In the genomic region with DNA sequence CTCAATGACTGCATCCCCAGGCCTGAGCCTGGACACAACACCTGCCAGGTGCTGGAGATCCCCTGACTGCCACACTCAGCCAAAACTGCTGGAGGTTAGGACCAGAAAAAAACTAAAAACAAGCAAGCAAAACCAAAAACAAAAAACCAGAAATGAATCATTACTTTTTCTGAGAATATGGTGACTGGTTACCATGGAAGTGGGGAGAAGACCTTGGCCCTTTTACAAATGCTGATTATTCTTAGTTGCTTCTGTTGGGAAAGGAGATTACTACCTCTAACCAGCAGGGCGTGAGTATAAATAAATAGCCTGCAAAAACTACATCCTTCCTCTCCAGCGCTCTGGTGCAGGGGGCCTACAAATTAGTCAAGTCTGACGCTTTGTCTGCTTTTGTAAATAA, we compare ENCODE assay signal across 20 mouse cellular contexts.
A peak's percentile ranks its signal among the peaks of the same experiment; 100 is the strongest.
DNase-seq lines count a peak whose midpoint lies in the region; ATAC-seq and TF ChIP-seq lines count a peak whose summit lies in the region.
"Had no signal": no experiment of that assay in that cellular context is flagged by ENCODE, and none has a peak within 500 bp of the region (broad histone marks: within the 10 kb centered on the region; RNA-seq: fewer than 3 reads in every experiment).

No protein-coding gene starts in this region.

- TF ChIP-seq CTCF in kidney, adult 2 months (conservative IDR thresholded peaks at IDR 0.05; ENCODE audit: insufficient read depth, insufficient read length, low read depth, low read length), result no peak

- H3K4me2 ChIP-seq in kidney, embryonic 16.5 days (replicated peaks; ENCODE audit: low read depth, low read length), result no peak overlapping the region
- no peak overlapping the region for H3K4me2 ChIP-seq in midbrain, embryonic 11.5 days
- H3K4me2 ChIP-seq in midbrain, embryonic 15.5 days, result no peak overlapping the region
- H3K4me2 ChIP-seq: embryonic facial prominence, embryonic 13.5 days; embryonic facial prominence, embryonic 15.5 days; forebrain, embryonic 12.5 days had no signal

- DNase-seq in kidney, adult 2 months, result peak; percentile 23
- DNase-seq in midbrain, embryonic 11.5 days (ENCODE audit: low spot score, missing footprints), result peak; percentile 54
- DNase-seq: adrenal gland, adult 8-10 months; adrenal gland, postnatal 14 days; cerebellum, adult 11 months; cerebellum, adult 18-20 months; cerebellum, adult 8-10 months; cerebellum, adult 9-11 months; cerebellum, postnatal 14 days; cerebellum, postnatal 36 days; embryo, embryonic 11 days had no signal

- 72% methylated on average over 3 of the region's 3 CpGs for WGBS in kidney, adult 2 months
- WGBS in kidney, embryonic 16.5 days, result 65% methylated on average over 3 of the region's 3 CpGs
- WGBS in midbrain, embryonic 11.5 days, result 70% methylated on average over 3 of the region's 3 CpGs
- 69% methylated on average over 3 of the region's 3 CpGs for WGBS in midbrain, embryonic 15.5 days

- TF ChIP-seq POLR2A in kidney, adult 2 months (IDR thresholded peaks at IDR 0.05; ENCODE audit: low read depth, low read length), result no peak

- H3K4me3 ChIP-seq in kidney, adult 2 months (ENCODE audit: insufficient read depth, low read depth, low read length), result no peak overlapping the region
- no peak overlapping the region for H3K4me3 ChIP-seq in kidney, embryonic 16.5 days (ENCODE audit: low read length)
- no peak overlapping the region for H3K4me3 ChIP-seq in midbrain, embryonic 11.5 days (ENCODE audit: low read depth, low read length)
- H3K4me3 ChIP-seq in midbrain, embryonic 15.5 days, result no peak overlapping the region
- H3K4me3 ChIP-seq: embryonic facial prominence, embryonic 13.5 days; embryonic facial prominence, embryonic 15.5 days; erythroblast, embryonic 14.5 days; forebrain, embryonic 10.5 days; forebrain, embryonic 12.5 days had no signal

- no peaks in the 10 kb centered on the region for H3K9me3 ChIP-seq in kidney, embryonic 16.5 days (ENCODE audit: low read length)
- no peaks in the 10 kb centered on the region for H3K9me3 ChIP-seq in midbrain, embryonic 11.5 days (ENCODE audit: control insufficient read depth, low read length)
- H3K9me3 ChIP-seq in midbrain, embryonic 15.5 days, result no peaks in the 10 kb centered on the region
- H3K9me3 ChIP-seq: embryonic facial prominence, embryonic 13.5 days; embryonic facial prominence, embryonic 15.5 days; forebrain, embryonic 10.5 days; forebrain, embryonic 12.5 days had no signal

- H3K36me3 ChIP-seq in kidney, adult 2 months (ENCODE audit: control insufficient read depth, insufficient read depth, low read length), result no peaks in the 10 kb centered on the region
- no peaks in the 10 kb centered on the region for H3K36me3 ChIP-seq in kidney, embryonic 16.5 days (ENCODE audit: insufficient read depth, low read length)
- no peaks in the 10 kb centered on the region for H3K36me3 ChIP-seq in midbrain, embryonic 11.5 days (ENCODE audit: control insufficient read depth, insufficient read depth, low read length)
- no peaks in the 10 kb centered on the region for H3K36me3 ChIP-seq in midbrain, embryonic 15.5 days (replicated peaks)
- H3K36me3 ChIP-seq: embryonic facial prominence, embryonic 13.5 days; embryonic facial prominence, embryonic 15.5 days; forebrain, embryonic 10.5 days; forebrain, embryonic 12.5 days had no signal

- no peak for ATAC-seq in kidney, embryonic 16.5 days (ENCODE audit: low FRiP score, low TSS enrichment)
- ATAC-seq in midbrain, embryonic 11.5 days (ENCODE audit: low FRiP score), result no peak
- ATAC-seq in midbrain, embryonic 15.5 days (replicated peaks), result no peak
- ATAC-seq: forebrain, embryonic 14.5 days; forebrain, embryonic 16.5 days had no signal

- H3K9ac ChIP-seq in kidney, embryonic 16.5 days (replicated peaks; ENCODE audit: low read length), result no peak overlapping the region
- H3K9ac ChIP-seq in midbrain, embryonic 11.5 days (ENCODE audit: low read length), result no peak overlapping the region
- H3K9ac ChIP-seq in midbrain, embryonic 15.5 days, result no peak overlapping the region
- H3K9ac ChIP-seq: embryonic facial prominence, embryonic 13.5 days; embryonic facial prominence, embryonic 15.5 days; forebrain, embryonic 12.5 days had no signal

- peaks cover 6% of the 10 kb centered on the region; the same call in 1 of the 2 replicates for H3K4me1 ChIP-seq in kidney, adult 2 months (ENCODE audit: control insufficient read depth, insufficient read depth, low read length)
- 0 out of 2 replicates have a peak, but pooled peaks cover 3% of the 10 kb centered on the region for H3K4me1 ChIP-seq in kidney, embryonic 16.5 days (ENCODE audit: insufficient read depth, low read length)
- H3K4me1 ChIP-seq in midbrain, embryonic 11.5 days (ENCODE audit: control insufficient read depth, insufficient read depth, low read length), result no peaks in the 10 kb centered on the region
- H3K4me1 ChIP-seq in midbrain, embryonic 15.5 days, result no peaks in the 10 kb centered on the region
- H3K4me1 ChIP-seq: embryonic facial prominence, embryonic 13.5 days; embryonic facial prominence, embryonic 15.5 days; forebrain, embryonic 10.5 days; forebrain, embryonic 12.5 days had no signal

- H3K27ac ChIP-seq in kidney, adult 2 months (ENCODE audit: insufficient read depth, low read depth, low read length), result no peak overlapping the region
- no peak overlapping the region for H3K27ac ChIP-seq in kidney, embryonic 16.5 days (ENCODE audit: low read length)
- H3K27ac ChIP-seq in midbrain, embryonic 11.5 days (ENCODE audit: low read depth, low read length), result no peak overlapping the region
- no peak overlapping the region for H3K27ac ChIP-seq in midbrain, embryonic 15.5 days
- H3K27ac ChIP-seq: embryonic facial prominence, embryonic 13.5 days; embryonic facial prominence, embryonic 15.5 days; forebrain, embryonic 10.5 days; forebrain, embryonic 12.5 days had no signal

- H3K27me3 ChIP-seq in kidney, adult 2 months (replicated peaks; ENCODE audit: control insufficient read depth, insufficient read depth, low read length), result no peaks in the 10 kb centered on the region
- H3K27me3 ChIP-seq in kidney, embryonic 16.5 days (ENCODE audit: insufficient read depth, low read length), result no peaks in the 10 kb centered on the region
- H3K27me3 ChIP-seq in midbrain, embryonic 11.5 days (ENCODE audit: control insufficient read depth, insufficient read depth, low read length), result no peaks in the 10 kb centered on the region
- H3K27me3 ChIP-seq in midbrain, embryonic 15.5 days (replicated peaks), result no peaks in the 10 kb centered on the region
- H3K27me3 ChIP-seq: embryonic facial prominence, embryonic 13.5 days; embryonic facial prominence, embryonic 15.5 days; forebrain, embryonic 12.5 days had no signal
